ENCODE assay signal across 10 mouse cellular contexts in genomic region chr6:90808544-90808943, GRCm38 (mm10).
DNase-seq lines count a peak whose midpoint lies in the region; ATAC-seq and TF ChIP-seq lines count a peak whose summit lies in the region.
"Had no signal": no experiment of that assay in that cellular context is flagged by ENCODE, and none has a peak within 500 bp of the region (broad histone marks: within the 10 kb centered on the region; RNA-seq: fewer than 3 reads in every experiment).

No protein-coding gene starts in this region.

- peak overlapping the region; percentile 62 for H3K9ac ChIP-seq in hindbrain, embryonic 14.5 days
- H3K9ac ChIP-seq in liver, postnatal 0 days (replicated peaks) = no peak overlapping the region
- H3K9ac ChIP-seq: limb, embryonic 13.5 days had no signal

- H3K4me1 ChIP-seq in hindbrain, embryonic 14.5 days (replicated peaks; ENCODE audit: control insufficient read depth, insufficient read depth, low read length) = peaks cover 42% of the 10 kb centered on the region
- H3K4me1 ChIP-seq in olfactory bulb, adult 2 months (ENCODE audit: control insufficient read depth, insufficient read depth, low read length) = peaks cover 30% of the 10 kb centered on the region
- H3K4me1 ChIP-seq in liver, postnatal 0 days (ENCODE audit: insufficient read depth) = no peaks in the 10 kb centered on the region

- TF ChIP-seq CTCF in olfactory bulb, adult 2 months (IDR thresholded peaks at IDR 0.05; ENCODE audit: insufficient read depth, low read depth, low read length) = no peak
- no peak for TF ChIP-seq CTCF in liver, postnatal 0 days (IDR thresholded peaks at IDR 0.05; ENCODE audit: low read depth)

- ATAC-seq in hindbrain, embryonic 14.5 days (ENCODE audit: low FRiP score) = no peak
- no peak for ATAC-seq in liver, postnatal 0 days

- 16% methylated on average over 5 of the region's 5 CpGs for WGBS in hindbrain, embryonic 14.5 days
- 49% methylated on average over 5 of the region's 5 CpGs for WGBS in olfactory bulb, adult 2 months
- 33% methylated on average over 5 of the region's 5 CpGs for WGBS in liver, postnatal 0 days (ENCODE audit: insufficient replicate concordance)

- no peak for TF ChIP-seq POLR2A in olfactory bulb, adult 2 months (IDR thresholded peaks at IDR 0.05; ENCODE audit: insufficient read depth, low read depth, low read length)

- H3K4me2 ChIP-seq in hindbrain, embryonic 14.5 days (replicated peaks) = peak overlapping the region; percentile 71
- H3K4me2 ChIP-seq in liver, postnatal 0 days (ENCODE audit: low read depth, low read length) = no peak overlapping the region
- H3K4me2 ChIP-seq: limb, embryonic 13.5 days had no signal

- no peak overlapping the region for H3K27ac ChIP-seq in hindbrain, embryonic 14.5 days
- 0 out of 2 replicates have a peak overlapping the region, but pooled peaks have one; percentile 55 for H3K27ac ChIP-seq in olfactory bulb, adult 2 months (ENCODE audit: insufficient read depth, low read depth, low read length)
- no peak overlapping the region for H3K27ac ChIP-seq in liver, postnatal 0 days (ENCODE audit: low read depth)
- H3K27ac ChIP-seq: limb, embryonic 13.5 days had no signal

- no peak overlapping the region for H3K4me3 ChIP-seq in hindbrain, embryonic 14.5 days (replicated peaks; ENCODE audit: low read length)
- H3K4me3 ChIP-seq in olfactory bulb, adult 2 months (ENCODE audit: insufficient read depth, low read depth, low read length) = peak overlapping the region; percentile 57
- no peak overlapping the region for H3K4me3 ChIP-seq in liver, postnatal 0 days (ENCODE audit: low read depth, low read length)
- H3K4me3 ChIP-seq: limb, embryonic 13.5 days had no signal

- no peaks in the 10 kb centered on the region for H3K27me3 ChIP-seq in hindbrain, embryonic 14.5 days (ENCODE audit: control insufficient read depth, insufficient read depth, low read length)
- H3K27me3 ChIP-seq in liver, postnatal 0 days (ENCODE audit: insufficient read depth, low read length) = peaks cover 14% of the 10 kb centered on the region; the same call in 1 of the 2 replicates

- no peaks in the 10 kb centered on the region for H3K36me3 ChIP-seq in hindbrain, embryonic 14.5 days (replicated peaks; ENCODE audit: control insufficient read depth, insufficient read depth)
- H3K36me3 ChIP-seq in liver, postnatal 0 days (replicated peaks; ENCODE audit: insufficient read depth, low read length) = no peaks in the 10 kb centered on the region
- H3K36me3 ChIP-seq: limb, embryonic 13.5 days had no signal

- no peaks in the 10 kb centered on the region for H3K9me3 ChIP-seq in hindbrain, embryonic 14.5 days (ENCODE audit: control insufficient read depth, low read length)
- no peaks in the 10 kb centered on the region for H3K9me3 ChIP-seq in liver, postnatal 0 days (ENCODE audit: low read length)
- H3K9me3 ChIP-seq: limb, embryonic 13.5 days had no signal

- TF ChIP-seq EP300 in liver, postnatal 0 days (IDR thresholded peaks at IDR 0.05; ENCODE audit: low read depth) = no peak

- DNase-seq in lung, postnatal 10 days = peak; percentile 34
- DNase-seq in lung, postnatal 14 days = no peak
- DNase-seq in embryo, embryonic 11 days = peak; percentile 54
- no peak for DNase-seq in hindbrain, embryonic 14.5 days (ENCODE audit: low spot score)
- no peak for DNase-seq in gastrocnemius, adult 18-20 months (ENCODE audit: low spot score)
- DNase-seq in liver, postnatal 0 days = no peak
- DNase-seq: adrenal gland, postnatal 14 days; thymus, adult 18-20 months had no signal

Comparison
In these comparisons a context has a peak if more than half of its experiments do, and no peak if none do; other contexts are left out.
1. DNase-seq: peak in lung, postnatal 10 days (single experiment) and embryo, embryonic 11 days (single experiment); none in lung, postnatal 14 days (single experiment), hindbrain, embryonic 14.5 days (single experiment), gastrocnemius, adult 18-20 months (single experiment) and liver, postnatal 0 days (single experiment).